Mouse (Mus musculus): Measurements from ENCODE around the gene Cysrt1.

DNA sequence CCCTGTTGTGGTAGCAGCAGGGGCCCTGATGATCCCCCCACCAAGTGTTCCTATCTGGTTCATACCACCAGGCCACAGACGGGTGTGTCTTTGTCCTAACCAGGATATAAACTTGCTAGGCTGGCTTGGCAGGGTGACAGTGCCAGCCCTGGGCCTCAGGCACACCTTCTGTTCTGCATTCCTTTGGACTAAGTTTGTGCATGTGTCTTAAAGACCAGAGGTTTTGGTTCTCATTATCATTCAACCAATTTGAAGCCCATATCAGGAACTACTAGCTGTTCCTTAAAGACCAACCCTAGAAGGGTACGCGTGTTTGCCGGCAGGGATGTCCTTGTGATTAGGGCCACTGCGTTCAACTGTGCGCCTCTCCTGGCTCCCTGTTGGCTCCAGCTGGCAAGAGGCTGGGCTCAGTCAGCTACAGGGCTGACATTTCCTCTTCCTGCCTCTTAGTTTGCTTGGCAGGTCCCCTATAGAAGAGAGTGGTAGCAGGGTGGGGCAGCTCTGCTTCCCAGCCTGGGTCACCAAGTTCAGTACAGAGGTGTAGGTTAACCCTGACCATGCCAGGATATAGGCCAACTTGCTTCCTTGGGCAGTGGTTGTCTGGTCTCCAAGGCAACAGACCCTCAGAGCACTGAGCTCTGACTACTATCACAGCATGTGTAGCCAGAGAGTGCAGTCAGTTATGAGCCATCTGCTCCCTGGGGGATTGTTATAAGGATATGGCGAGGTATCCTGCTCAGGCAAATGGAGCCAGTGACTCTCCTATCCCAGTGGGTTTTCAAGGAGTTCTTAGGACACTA, 44.8 kb upstream of the Cysrt1 start:
- no peak for TF ChIP-seq CTCF (IDR thresholded peaks at IDR 0.05; ENCODE audit: insufficient read depth, low read length)
- no peak for TF ChIP-seq POLR2A (IDR thresholded peaks at IDR 0.05; ENCODE audit: borderline replicate concordance, extremely low read depth, low read depth, low read length)

Data from lung, adult 2 months (tissue).